Mouse (Mus musculus): ENCODE data around the gene Gpr156.

DNA sequence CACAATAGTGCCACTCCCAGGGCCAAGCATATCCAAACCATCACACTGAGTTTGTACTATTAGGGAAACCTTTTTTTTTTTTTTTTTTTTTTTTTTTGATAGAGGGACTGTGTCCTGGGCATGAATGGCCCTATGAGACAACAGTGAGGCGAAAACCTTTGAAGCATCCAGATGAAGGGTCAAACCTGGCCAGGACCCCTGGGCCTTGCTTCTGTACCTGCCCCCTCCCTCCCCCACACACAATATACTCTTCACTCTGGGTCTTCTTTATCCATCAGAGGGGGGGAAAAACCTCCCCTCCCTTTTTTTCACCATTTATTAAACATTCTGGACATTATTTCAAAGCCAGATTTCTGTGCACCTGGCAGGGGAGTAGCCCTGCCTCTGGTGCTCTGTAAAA is 83.5 kb downstream of the Gpr156 start:
- TF ChIP-seq CTCF (IDR thresholded peaks at IDR 0.05; ENCODE audit: control insufficient read depth, insufficient read depth, insufficient replicate concordance, low read depth, low read length) (no peak), POLR2A (IDR thresholded peaks at IDR 0.05; ENCODE audit: control insufficient read depth, low read depth, low read length) (no peak)

Measured in testis, adult 2 months (tissue).